Mouse (Mus musculus) midbrain, embryonic 12.5 days (tissue): ENCODE measurements around the gene Sgip1. TPM values are rescaled to one million over a fixed set of nuclear protein-coding genes. Genes with fewer than 3 reads are reported as not detected.

Source experiments
- ATAC-seq: fragments of 200-750 bp; cut with Nextera tagmentation; 2 replicates; pipeline ENCODE4 v1.8.0; 2017; ENCODE audit warnings: low read depth, moderate TSS enrichment, moderate library complexity; ENCODE audit not compliant: low FRiP score
- H3K27ac ChIP-seq: fragments of 300-500 bp; sonication (generic); replicated peaks from 2 replicates; pipeline ENCODE4 v1.5.1; 2016; ENCODE audit warnings: mild to moderate bottlenecking
- H3K27me3 ChIP-seq: fragments of 300-500 bp; sonication (generic); 2 replicates; pipeline ENCODE4 v1.6.1; 2016; ENCODE audit warnings: mild to moderate bottlenecking
- H3K36me3 ChIP-seq: fragments of 300-500 bp; sonication (generic); 2 replicates; pipeline ENCODE4 v1.6.1; 2016
- H3K4me1 ChIP-seq: fragments of 300-500 bp; sonication (generic); 2 replicates; pipeline ENCODE4 v1.6.1; 2016
- H3K4me2 ChIP-seq: fragments of 300-500 bp; sonication (generic); replicated peaks from 2 replicates; pipeline ENCODE4 v1.6.1; 2016; ENCODE audit warnings: mild to moderate bottlenecking, moderate library complexity
- H3K4me3 ChIP-seq: fragments of 300-500 bp; sonication (generic); 2 replicates; pipeline ENCODE4 v1.5.1; 2016; ENCODE audit warnings: mild to moderate bottlenecking
- H3K9ac ChIP-seq: fragments of 300-500 bp; sonication (generic); replicated peaks from 2 replicates; pipeline ENCODE4 v1.6.1; 2016; ENCODE audit warnings: mild to moderate bottlenecking, moderate library complexity
- H3K9me3 ChIP-seq: fragments of 300-500 bp; sonication (generic); 2 replicates; pipeline ENCODE4 v1.6.1; 2016; ENCODE audit warnings: mild to moderate bottlenecking
- WGBS: fragments of 180-500 bp; shearing (Covaris S2); methylation state at CpG from one replicate; pipeline ENCODE4 v1.1.7; 2016; 5-methylcytosine and 5-hydroxymethylcytosine counted together
- polyA plus RNA-seq: library from polyadenylated mRNA; unstranded; fragments of >200 nt; fragmentation: Nextera tagmentation; extraction: Ambion mirVana; gene quantifications from 2 replicates; pipeline ENCODE4 v1.2.1, GENCODE M21; 2016

Gene Sgip1
- polyA plus RNA-seq, 1 experiment from 2014 or later: 32.5 TPM

- 85% methylated on average over 4 of the region's 4 CpGs for WGBS
- no peak overlapping the region for H3K9ac ChIP-seq
- ATAC-seq: no peak
- H3K27me3 ChIP-seq: no peaks in the 10 kb centered on the region
- H3K4me3 ChIP-seq: no peak overlapping the region
- no peaks in the 10 kb centered on the region for H3K4me1 ChIP-seq
- H3K27ac ChIP-seq: no peak overlapping the region
- no peaks in the 10 kb centered on the region for H3K9me3 ChIP-seq
- no peaks in the 10 kb centered on the region for H3K36me3 ChIP-seq
- H3K4me2 ChIP-seq: no peak overlapping the region
These were observed 145.8 kb downstream of the Sgip1 start for GRCm38 (mm10) chr4:102886902-102887301.

DNA sequence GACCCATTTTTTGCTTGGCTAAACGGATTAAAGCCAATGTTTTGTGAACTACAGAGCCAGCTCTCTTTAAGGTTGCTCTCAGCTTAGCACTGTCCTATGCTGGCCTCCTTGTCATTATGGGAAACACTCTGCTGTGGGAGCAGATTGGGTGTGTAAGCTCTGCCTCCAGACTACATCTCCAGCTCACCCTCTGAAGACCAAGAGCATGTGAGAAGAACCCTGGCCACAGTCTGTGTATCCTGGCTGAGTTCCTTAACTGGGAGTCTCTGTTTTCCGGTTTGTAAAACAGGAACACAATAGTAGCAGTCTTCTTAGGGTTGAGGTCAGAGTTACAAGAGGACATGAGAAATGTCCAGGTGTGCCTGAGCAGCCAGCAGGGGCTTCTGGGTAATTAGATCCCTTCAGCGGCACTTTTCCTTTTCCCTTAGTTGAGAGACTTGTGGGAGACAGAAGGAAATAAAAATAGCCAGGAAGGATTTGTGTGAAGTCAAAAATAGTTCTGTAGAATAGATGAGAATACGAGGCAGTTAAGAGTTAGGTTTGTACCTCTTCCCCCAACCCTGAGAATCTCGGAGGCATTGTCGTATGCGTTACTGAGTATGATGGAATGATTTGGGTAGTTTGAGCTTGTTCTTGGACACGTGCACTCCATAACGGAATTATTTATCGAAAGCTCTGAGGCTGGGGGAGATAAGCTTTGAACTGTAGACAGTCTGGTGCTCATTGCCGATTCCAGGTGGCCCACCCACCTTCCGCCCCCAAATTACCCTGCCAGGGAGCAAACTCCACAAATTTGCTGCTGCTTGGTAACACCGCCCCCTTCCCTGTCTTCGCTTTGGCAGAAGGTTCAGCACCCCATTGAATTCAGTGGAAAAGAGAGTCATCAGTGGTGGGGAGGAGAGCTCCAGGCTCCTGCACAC, 146.9 kb downstream of the Sgip1 start:
- Histone ChIP-seq H3K27ac (no peak overlapping the region), H3K4me1 (no peaks in the 10 kb centered on the region), H3K9me3 (no peaks in the 10 kb centered on the region), H3K9ac (no peak overlapping the region), H3K4me3 (no peak overlapping the region), H3K27me3 (no peaks in the 10 kb centered on the region), H3K36me3 (no peaks in the 10 kb centered on the region), H3K4me2 (no peak overlapping the region)
- WGBS: 91% methylated on average over 14 of the region's 14 CpGs
- no peak for ATAC-seq

- Histone ChIP-seq H3K9me3 (peaks cover 6% of the 10 kb centered on the region), H3K4me2 (no peak overlapping the region), H3K4me1 (no peaks in the 10 kb centered on the region), H3K9ac (no peak overlapping the region), H3K36me3 (peaks cover 11% of the 10 kb centered on the region), H3K27me3 (no peaks in the 10 kb centered on the region), H3K27ac (no peak overlapping the region), H3K4me3 (no peak overlapping the region)
- no peak for ATAC-seq
- WGBS: 98% methylated on average over 2 of the region's 2 CpGs
These were observed 154.8 kb downstream of the Sgip1 start for GRCm38 (mm10) chr4:102895866-102896265.

- H3K9me3 ChIP-seq: peaks cover 6% of the 10 kb centered on the region
- H3K4me2 ChIP-seq: no peak overlapping the region
- no peak overlapping the region for H3K9ac ChIP-seq
- no peak overlapping the region for H3K4me3 ChIP-seq
- H3K36me3 ChIP-seq: peaks cover 11% of the 10 kb centered on the region
- no peak for ATAC-seq
- H3K27ac ChIP-seq: no peak overlapping the region
- no peaks in the 10 kb centered on the region for H3K4me1 ChIP-seq
- no peaks in the 10 kb centered on the region for H3K27me3 ChIP-seq
- WGBS: 83% methylated on average over 4 of the region's 4 CpGs
These were observed 157.9 kb downstream of the Sgip1 start for GRCm38 (mm10) chr4:102898987-102899386.

GRCm38 (mm10) chr4:102899683-102900082, 158.6 kb downstream of the Sgip1 start:
- Histone ChIP-seq H3K36me3 (peaks cover 11% of the 10 kb centered on the region), H3K4me3 (no peak overlapping the region), H3K4me1 (no peaks in the 10 kb centered on the region), H3K27ac (no peak overlapping the region), H3K9me3 (peaks cover 6% of the 10 kb centered on the region), H3K4me2 (no peak overlapping the region), H3K9ac (no peak overlapping the region), H3K27me3 (no peaks in the 10 kb centered on the region)
- 93% methylated on average over 5 of the region's 5 CpGs for WGBS
- no peak for ATAC-seq

GRCm38 (mm10) chr4:102900166-102900565, 159.1 kb downstream of the Sgip1 start:
- WGBS: 91% methylated on average over 6 of the region's 6 CpGs
- Histone ChIP-seq H3K4me3 (no peak overlapping the region), H3K27ac (no peak overlapping the region), H3K4me2 (no peak overlapping the region), H3K4me1 (no peaks in the 10 kb centered on the region), H3K9ac (no peak overlapping the region), H3K36me3 (peaks cover 10% of the 10 kb centered on the region), H3K27me3 (no peaks in the 10 kb centered on the region), H3K9me3 (peaks cover 6% of the 10 kb centered on the region)
- ATAC-seq: no peak

DNA sequence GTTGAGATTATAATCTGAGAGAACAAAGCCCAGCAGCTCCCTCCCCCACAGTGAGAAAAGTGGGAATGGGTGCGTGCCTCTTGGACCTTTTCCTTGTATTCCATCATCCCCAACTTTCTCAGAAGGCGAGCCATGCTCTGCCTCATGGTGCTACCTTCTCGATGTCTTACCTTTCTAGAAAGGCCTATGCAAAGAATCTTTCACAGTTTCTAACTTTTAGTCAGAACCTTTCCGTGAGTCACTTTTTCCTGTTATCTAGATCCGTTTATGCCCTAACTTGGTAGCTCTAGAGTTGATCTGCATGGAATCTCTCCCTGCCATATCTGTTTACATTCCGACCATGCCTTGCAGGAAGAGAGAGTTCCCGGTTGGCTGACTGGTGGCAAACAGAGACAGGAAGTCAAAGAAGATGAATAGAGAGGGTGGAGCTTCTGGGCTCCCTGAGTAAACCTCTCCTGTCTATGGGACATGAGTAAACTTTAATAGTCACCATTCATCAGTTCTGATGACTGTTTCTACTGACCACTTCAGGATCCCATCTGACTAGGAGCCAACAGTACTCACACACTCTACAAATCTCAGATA, 166.8 kb downstream of the Sgip1 start:
- Histone ChIP-seq H3K27ac (no peak overlapping the region), H3K9me3 (no peaks in the 10 kb centered on the region), H3K36me3 (no peaks in the 10 kb centered on the region), H3K4me3 (no peak overlapping the region), H3K9ac (no peak overlapping the region), H3K27me3 (no peaks in the 10 kb centered on the region), H3K4me2 (no peak overlapping the region), H3K4me1 (no peaks in the 10 kb centered on the region)
- WGBS: 89% methylated on average over 7 of the region's 7 CpGs
- ATAC-seq: no peak

DNA sequence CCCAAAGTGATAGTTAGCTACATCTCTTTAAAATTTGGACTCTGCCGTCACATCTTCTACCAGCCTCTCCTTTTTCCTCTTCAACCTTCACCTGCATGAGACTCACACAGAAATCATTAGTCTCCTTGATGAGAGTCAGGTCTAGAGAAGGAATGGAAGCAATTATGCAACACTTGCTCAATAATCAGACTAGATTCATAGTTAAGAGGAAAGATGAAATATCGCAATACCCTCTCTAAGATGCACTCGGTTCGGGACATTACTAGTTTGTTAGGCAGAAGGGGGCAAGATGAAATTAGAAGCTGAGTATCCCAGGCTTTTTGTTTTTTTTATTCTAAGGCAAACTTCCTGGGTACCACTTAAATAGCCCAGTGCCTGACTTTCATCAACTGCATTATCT, 169.1 kb downstream of the Sgip1 start:
- no peak overlapping the region for H3K4me2 ChIP-seq
- no peaks in the 10 kb centered on the region for H3K9me3 ChIP-seq
- no peaks in the 10 kb centered on the region for H3K4me1 ChIP-seq
- ATAC-seq: no peak
- 95% methylated on average over 4 of the region's 4 CpGs for WGBS
- H3K9ac ChIP-seq: no peak overlapping the region
- H3K36me3 ChIP-seq: no peaks in the 10 kb centered on the region
- H3K4me3 ChIP-seq: no peak overlapping the region
- H3K27me3 ChIP-seq: no peaks in the 10 kb centered on the region
- no peak overlapping the region for H3K27ac ChIP-seq

GRCm38 (mm10) chr4:102913176-102913575, 172.1 kb downstream of the Sgip1 start:
- WGBS: 89% methylated on average over 3 of the region's 3 CpGs
- no peak overlapping the region for H3K4me3 ChIP-seq
- no peak overlapping the region for H3K27ac ChIP-seq
- H3K36me3 ChIP-seq: no peaks in the 10 kb centered on the region
- H3K4me1 ChIP-seq: no peaks in the 10 kb centered on the region
- no peaks in the 10 kb centered on the region for H3K9me3 ChIP-seq
- no peak overlapping the region for H3K9ac ChIP-seq
- no peak for ATAC-seq
- H3K27me3 ChIP-seq: no peaks in the 10 kb centered on the region
- H3K4me2 ChIP-seq: no peak overlapping the region

DNA sequence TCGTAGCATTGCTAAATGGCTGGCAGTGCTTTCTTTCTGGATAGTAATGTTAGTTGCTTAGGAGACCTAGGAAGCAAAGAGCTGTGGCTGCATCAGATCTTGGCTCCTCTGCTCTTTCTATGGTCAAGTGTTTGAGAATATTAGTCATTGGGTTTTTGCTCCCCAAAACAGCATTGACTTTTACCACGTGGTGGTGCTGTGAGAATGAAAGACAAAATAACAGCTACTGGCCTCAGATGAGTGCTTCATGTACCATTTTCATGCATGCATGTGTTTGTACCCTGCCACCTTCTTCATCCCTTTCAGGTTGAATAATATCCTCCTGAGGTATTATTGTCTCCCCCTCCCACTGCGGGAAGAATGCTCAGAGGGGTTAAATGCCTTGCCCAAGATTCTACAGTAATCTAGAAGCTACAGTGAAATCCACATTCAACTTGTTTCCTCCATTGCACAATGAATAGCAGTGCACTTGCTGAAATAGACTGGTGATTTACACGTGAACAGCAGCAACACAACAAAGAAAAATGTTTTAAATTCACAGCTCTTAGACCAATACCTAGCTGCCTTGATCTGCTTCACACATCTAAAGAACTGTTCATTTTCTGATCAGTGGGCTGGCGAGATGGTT, 172.7 kb downstream of the Sgip1 start:
- Histone ChIP-seq H3K4me2 (no peak overlapping the region), H3K36me3 (no peaks in the 10 kb centered on the region), H3K9me3 (no peaks in the 10 kb centered on the region), H3K9ac (no peak overlapping the region), H3K27me3 (no peaks in the 10 kb centered on the region), H3K4me1 (no peaks in the 10 kb centered on the region), H3K27ac (no peak overlapping the region), H3K4me3 (no peak overlapping the region)
- ATAC-seq: no peak
- WGBS: 75% methylated on average over 5 of the region's 5 CpGs

- Histone ChIP-seq H3K27me3 (no peaks in the 10 kb centered on the region), H3K27ac (no peak overlapping the region), H3K4me3 (no peak overlapping the region), H3K9me3 (no peaks in the 10 kb centered on the region), H3K36me3 (no peaks in the 10 kb centered on the region), H3K9ac (no peak overlapping the region), H3K4me1 (no peaks in the 10 kb centered on the region), H3K4me2 (no peak overlapping the region)
- 82% methylated on average over 1 of the region's 1 CpGs for WGBS
- ATAC-seq: no peak
These were observed 177.1 kb downstream of the Sgip1 start for GRCm38 (mm10) chr4:102918191-102918590.

- ATAC-seq: no peak
- Histone ChIP-seq H3K4me1 (no peaks in the 10 kb centered on the region), H3K9ac (no peak overlapping the region), H3K27me3 (no peaks in the 10 kb centered on the region), H3K9me3 (no peaks in the 10 kb centered on the region), H3K4me3 (no peak overlapping the region), H3K27ac (no peak overlapping the region), H3K36me3 (0 out of 2 replicates have a peak, but pooled peaks cover 7% of the 10 kb centered on the region), H3K4me2 (no peak overlapping the region)
- 36% methylated on average over 3 of the region's 4 CpGs for WGBS
These were observed 188.4 kb downstream of the Sgip1 start for GRCm38 (mm10) chr4:102929491-102929890.
